Comparison of ENCODE assay signal across 9 mouse cellular contexts in genomic region chr14:72601381-72602305, GRCm38 (mm10).
A peak's percentile ranks its signal among the peaks of the same experiment; 100 is the strongest.
DNase-seq lines count a peak whose midpoint lies in the region; ATAC-seq and TF ChIP-seq lines count a peak whose summit lies in the region.
"Had no signal": no experiment of that assay in that cellular context is flagged by ENCODE, and none has a peak within 500 bp of the region (broad histone marks: within the 10 kb centered on the region; RNA-seq: fewer than 3 reads in every experiment).

No protein-coding gene starts in this region.

- no peak for TF ChIP-seq CTCF in cortical plate, adult 2 months (IDR thresholded peaks at IDR 0.05; ENCODE audit: extremely low read depth, insufficient read depth, low read length)

- H3K27ac ChIP-seq in kidney, embryonic 16.5 days (ENCODE audit: low read length) = 0 out of 2 replicates have a peak overlapping the region, but pooled peaks have one; percentile 24
- H3K27ac ChIP-seq in cortical plate, adult 2 months (ENCODE audit: insufficient read depth, low read length) = no peak overlapping the region
- no peak overlapping the region for H3K27ac ChIP-seq in hindbrain, embryonic 16.5 days (ENCODE audit: low read depth, low read length)
- H3K27ac ChIP-seq in midbrain, embryonic 15.5 days = no peak overlapping the region

- peak overlapping the region; percentile 75 for H3K4me2 ChIP-seq in kidney, embryonic 16.5 days (replicated peaks; ENCODE audit: low read depth, low read length)
- peak overlapping the region; percentile 66 for H3K4me2 ChIP-seq in hindbrain, embryonic 16.5 days (ENCODE audit: low read length)
- peak overlapping the region; percentile 70 for H3K4me2 ChIP-seq in midbrain, embryonic 15.5 days

- TF ChIP-seq POLR2A in cortical plate, adult 2 months (IDR thresholded peaks at IDR 0.05; ENCODE audit: extremely low read depth, insufficient read depth, low read length) = no peak

- WGBS in kidney, embryonic 16.5 days = 31% methylated on average over 5 of the region's 5 CpGs
- WGBS in hindbrain, embryonic 16.5 days = 61% methylated on average over 5 of the region's 5 CpGs
- WGBS in midbrain, embryonic 15.5 days = 63% methylated on average over 5 of the region's 5 CpGs

- H3K4me1 ChIP-seq in kidney, embryonic 16.5 days (ENCODE audit: insufficient read depth, low read length) = peaks cover 15% of the 10 kb centered on the region
- peaks cover 4% of the 10 kb centered on the region; the same call in 1 of the 2 replicates for H3K4me1 ChIP-seq in cortical plate, adult 2 months (ENCODE audit: control insufficient read depth, insufficient read depth, low read length)
- peaks cover 22% of the 10 kb centered on the region for H3K4me1 ChIP-seq in hindbrain, embryonic 16.5 days (ENCODE audit: control insufficient read depth, insufficient read depth, low read depth, low read length)
- H3K4me1 ChIP-seq in midbrain, embryonic 15.5 days = peaks cover 26% of the 10 kb centered on the region

- DNase-seq in kidney, postnatal 14 days = no peak
- DNase-seq in urinary bladder, adult 18-20 months (ENCODE audit: low spot score in 2 of 2) = no peak
- DNase-seq in cerebellum, postnatal 4 days (ENCODE audit: low spot score in 2 of 2) = no peak
- DNase-seq: kidney, adult 11 months had no signal

- H3K36me3 ChIP-seq in kidney, embryonic 16.5 days (ENCODE audit: insufficient read depth, low read length) = no peaks in the 10 kb centered on the region; the same call in 1 of the 2 replicates
- peaks cover 4% of the 10 kb centered on the region; the same call in 1 of the 2 replicates for H3K36me3 ChIP-seq in hindbrain, embryonic 16.5 days (ENCODE audit: control insufficient read depth, insufficient read depth, low read length)
- 0 out of 2 replicates have a peak, but pooled peaks cover 3% of the 10 kb centered on the region for H3K36me3 ChIP-seq in midbrain, embryonic 15.5 days (replicated peaks)

- no peaks in the 10 kb centered on the region for H3K27me3 ChIP-seq in kidney, embryonic 16.5 days (ENCODE audit: insufficient read depth, low read length)
- H3K27me3 ChIP-seq in hindbrain, embryonic 16.5 days (replicated peaks; ENCODE audit: control insufficient read depth, insufficient read depth, low read length) = no peaks in the 10 kb centered on the region
- H3K27me3 ChIP-seq in midbrain, embryonic 15.5 days (replicated peaks) = no peaks in the 10 kb centered on the region

- no peaks in the 10 kb centered on the region for H3K9me3 ChIP-seq in kidney, embryonic 16.5 days (ENCODE audit: low read length)
- no peaks in the 10 kb centered on the region for H3K9me3 ChIP-seq in hindbrain, embryonic 16.5 days (ENCODE audit: control insufficient read depth, low read length)
- no peaks in the 10 kb centered on the region for H3K9me3 ChIP-seq in midbrain, embryonic 15.5 days

- H3K4me3 ChIP-seq in kidney, embryonic 16.5 days (ENCODE audit: low read length) = peak overlapping the region; percentile 65
- peak overlapping the region; percentile 56; the same call in 1 of the 2 replicates for H3K4me3 ChIP-seq in cortical plate, adult 2 months (ENCODE audit: insufficient read depth, low read length)
- H3K4me3 ChIP-seq in hindbrain, embryonic 16.5 days (ENCODE audit: low read length) = peak overlapping the region; percentile 60
- H3K4me3 ChIP-seq in midbrain, embryonic 15.5 days = peak overlapping the region; percentile 53

- H3K9ac ChIP-seq in kidney, embryonic 16.5 days (replicated peaks; ENCODE audit: low read length) = peak overlapping the region; percentile 59
- peak overlapping the region; percentile 62 for H3K9ac ChIP-seq in hindbrain, embryonic 16.5 days (ENCODE audit: low read depth, low read length)
- peak overlapping the region; percentile 30; the same call in 1 of the 2 replicates for H3K9ac ChIP-seq in midbrain, embryonic 15.5 days

- ATAC-seq in kidney, embryonic 16.5 days (ENCODE audit: low FRiP score, low TSS enrichment) = peak; percentile 74
- ATAC-seq in hindbrain, embryonic 16.5 days = no peak
- ATAC-seq in midbrain, embryonic 15.5 days (replicated peaks) = peak; percentile 49; the same call in 1 of the 2 replicates
- no peak for ATAC-seq in CD4-positive, CD25-positive, alpha-beta regulatory T cell, adult 4 months

Comparison
In these comparisons a context has a peak if more than half of its experiments do, and no peak if none do; other contexts are left out.
1. ATAC-seq: peak in kidney, embryonic 16.5 days (single experiment) and midbrain, embryonic 15.5 days (single experiment); none in hindbrain, embryonic 16.5 days (single experiment) and CD4-positive, CD25-positive, alpha-beta regulatory T cell, adult 4 months (single experiment).
2. Peak in every context shown above with its lines, with median percentiles within 50 percentile points of each other: H3K4me2 ChIP-seq, H3K4me3 ChIP-seq and H3K9ac ChIP-seq.